Mouse (Mus musculus) erythroblast, embryonic 14.5 days (primary cell): ENCODE measurements around the gene Eif2ak1.

Experiments used
- GATA1 ChIP-seq: IDR thresholded peaks from 2 replicates; pipeline ENCODE4 v1.6.1; 2012; ENCODE audit warnings: low read length, inconsistent platforms, mixed read lengths
- TAL1 ChIP-seq: IDR thresholded peaks from 3 replicates; pipeline ENCODE4 v1.6.1; 2012; ENCODE audit warnings: low read length, inconsistent platforms, mixed read lengths

GRCm38 (mm10) chr5:143927875-143928274 is 110.3 kb downstream of the Eif2ak1 start, which contains the start of gene Gm42421:
- TF ChIP-seq TAL1: no peak
- TF ChIP-seq GATA1: no peak
